Mouse (Mus musculus): ENCODE results near the gene Psme3. TPM values are rescaled to one million over a fixed set of nuclear protein-coding genes. Genes with fewer than 3 reads are reported as not detected.
A peak's percentile ranks its signal among the peaks of the same experiment; 100 is the strongest.

Gene Psme3
- 10 to 100 TPM; 62.6 to 84.7 TPM for total RNA-seq (2021)
- long read RNA-seq, experiment 1, transcript Psme3-201 (11 exons, 2,664 nt), result major isoform, 43 of 53 reads
- long read RNA-seq, experiment 1, partial matches to known transcripts, result 1 of 53 reads
- long read RNA-seq, experiment 1, other reads (novel, unspliced or antisense), result 9 of 53 reads
- long read RNA-seq, experiment 2, transcript Psme3-201 (11 exons, 2,664 nt), result major isoform, 36 of 50 reads
- long read RNA-seq, experiment 2, partial matches to known transcripts, result 8 of 50 reads
- long read RNA-seq, experiment 2, other reads (novel, unspliced or antisense), result 5 of 50 reads

GRCm38 (mm10) chr11:101315665-101316500 lies at the start of gene Psme3:
TSS of gene Psme3 (plus strand) at chr11:101316213.
- peak; percentile 84 to 93 for DNase-seq (ENCODE audit: low spot score in 2 of 2)

GRCm38 (mm10) chr11:101269577-101270116 lies 46.4 kb upstream of the Psme3 start:
- no peak for DNase-seq (ENCODE audit: low spot score in 2 of 2)

GRCm38 (mm10) chr11:101272446-101272845 lies 43.6 kb upstream of the Psme3 start:
- no peak for DNase-seq (ENCODE audit: low spot score in 2 of 2)

GRCm38 (mm10) chr11:101275309-101275708 lies 40.7 kb upstream of the Psme3 start:
- no peak for DNase-seq (ENCODE audit: low spot score in 2 of 2)

- DNase-seq (ENCODE audit: low spot score in 2 of 2), result no peak
Measured at GRCm38 (mm10) chr11:101276319-101277070, 39.5 kb upstream of the Psme3 start.

GRCm38 (mm10) chr11:101277381-101278222 lies 38.4 kb upstream of the Psme3 start:
- no peak for DNase-seq (ENCODE audit: low spot score in 2 of 2)

GRCm38 (mm10) chr11:101278223-101279192 lies 37.5 kb upstream of the Psme3 start, which contains the start of the genes Cntd1 and Coa3:
TSS of gene Cntd1 (plus strand) at chr11:101279012.
TSS of gene Coa3 (minus strand) at chr11:101279114.
- DNase-seq (ENCODE audit: low spot score in 2 of 2), result peak; percentile 48 to 80

- no peak for DNase-seq (ENCODE audit: low spot score in 2 of 2)
Measured at GRCm38 (mm10) chr11:101279193-101279569, 36.8 kb upstream of the Psme3 start.

GRCm38 (mm10) chr11:101280837-101281236 lies 35.2 kb upstream of the Psme3 start:
- DNase-seq (ENCODE audit: low spot score in 2 of 2), result no peak

GRCm38 (mm10) chr11:101282896-101283295 lies 33.1 kb upstream of the Psme3 start:
- no peak for DNase-seq (ENCODE audit: low spot score in 2 of 2)

- DNase-seq (ENCODE audit: low spot score in 2 of 2), result no peak
Measured at GRCm38 (mm10) chr11:101283805-101284204, 32.2 kb upstream of the Psme3 start.

- no peak for DNase-seq (ENCODE audit: low spot score in 2 of 2)
Measured at GRCm38 (mm10) chr11:101287306-101287705, 28.7 kb upstream of the Psme3 start.

- no peak for DNase-seq (ENCODE audit: low spot score in 2 of 2)
Measured at GRCm38 (mm10) chr11:101291231-101291630, 24.8 kb upstream of the Psme3 start.

GRCm38 (mm10) chr11:101295191-101295590 lies 20.8 kb upstream of the Psme3 start:
- DNase-seq (ENCODE audit: low spot score in 2 of 2), result no peak

- DNase-seq (ENCODE audit: low spot score in 2 of 2), result no peak
Measured at GRCm38 (mm10) chr11:101300881-101301280, 15.1 kb upstream of the Psme3 start.

- no peak for DNase-seq (ENCODE audit: low spot score in 2 of 2)
Measured at GRCm38 (mm10) chr11:101301299-101302003, 14.6 kb upstream of the Psme3 start.

GRCm38 (mm10) chr11:101302004-101302798 lies 13.8 kb upstream of the Psme3 start, which contains the start of gene Becn1:
TSS of gene Becn1 (minus strand) at chr11:101302286.
- peak; percentile 97 to 98 for DNase-seq (ENCODE audit: low spot score in 2 of 2)

- no peak for DNase-seq (ENCODE audit: low spot score in 2 of 2)
Measured at GRCm38 (mm10) chr11:101307744-101308143, 8.3 kb upstream of the Psme3 start.
